Mouse (Mus musculus) heart, postnatal 36 days (tissue): Measurements from ENCODE around the gene Oxnad1. TPM values are rescaled to one million over a fixed set of nuclear protein-coding genes. Genes with fewer than 3 reads are reported as not detected.
"Not testable (repeated sequence)": the region's sequence is repeated elsewhere in the genome, so short reads cannot be mapped to it uniquely, and the experiment has no call there.

Source experiments
- DNase-seq, 2 experiments: peaks; one replicate each; pipeline ENCODE4 v3.0.0; 2021 to 2022
- intact Hi-C: fragments of 180-260 bp; cut with DNase I; formaldehyde crosslinking; loops from one replicate; pipeline ENCODE4 v1.15.1; 2025
- total RNA-seq, 2 experiments: library from RNA; stranded (reverse); gene quantifications; 2 replicates each; pipeline ENCODE4 v1.2.3; 2021

The Oxnad1 gene
- total RNA-seq, 2 experiments from 2014 or later = 46.7 to 57.4 TPM

DNA sequence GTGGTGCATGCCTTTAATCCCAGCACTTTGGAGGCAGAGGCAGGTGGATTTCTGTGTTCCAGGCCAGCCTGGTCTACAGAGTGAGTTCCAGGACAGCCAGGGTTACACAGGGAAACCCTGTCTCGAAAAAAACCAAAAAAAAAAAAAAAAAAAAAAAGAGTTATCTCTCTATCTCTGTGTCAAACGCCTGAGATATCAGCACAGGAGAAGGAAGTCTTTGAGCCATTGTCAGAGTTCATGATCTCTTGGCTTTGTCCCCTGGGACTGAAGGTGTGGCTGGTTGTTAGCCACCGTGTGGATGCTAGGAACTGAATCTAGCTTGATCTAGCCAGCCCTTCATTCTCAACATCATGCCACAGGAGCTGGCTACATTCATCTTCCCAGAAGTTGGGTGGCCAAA, 51.3 kb downstream of the Oxnad1 start:
- intact Hi-C loops = not testable (repeated sequence)

DNA sequence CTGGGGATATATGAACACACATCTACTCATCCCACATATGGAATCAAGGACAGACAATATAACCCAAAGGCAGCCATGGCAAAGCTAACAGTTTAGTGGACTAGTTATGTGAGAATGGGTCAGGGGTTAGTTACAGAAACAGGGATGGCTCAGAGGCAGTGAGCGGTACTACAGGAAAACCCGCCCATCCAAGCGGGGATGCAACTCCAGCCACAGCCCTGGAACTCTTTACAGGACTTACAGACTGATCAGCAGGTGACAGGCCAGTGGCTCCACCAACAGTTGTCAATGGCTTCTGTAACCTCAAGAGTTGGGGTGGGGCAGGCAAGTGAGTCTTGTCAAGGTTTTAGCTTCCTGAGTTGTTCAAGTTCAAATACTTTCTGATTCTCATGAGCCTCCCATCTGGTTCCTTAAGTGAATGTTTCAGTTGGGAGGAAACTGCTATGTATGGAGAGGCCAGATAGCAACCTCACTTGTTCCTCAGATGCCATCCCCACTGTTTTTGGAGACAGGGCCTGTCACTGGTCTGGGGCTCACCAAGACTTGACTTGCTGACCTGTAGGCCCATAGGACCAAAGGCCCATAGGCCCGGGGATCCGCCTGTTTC, 55.3 kb downstream of the Oxnad1 start:
- intact Hi-C loops = no loop called here
- no peak for DNase-seq

More for the DNA sequence above, 51.3 kb downstream of the Oxnad1 start:
- not testable (repeated sequence) for DNase-seq

DNA sequence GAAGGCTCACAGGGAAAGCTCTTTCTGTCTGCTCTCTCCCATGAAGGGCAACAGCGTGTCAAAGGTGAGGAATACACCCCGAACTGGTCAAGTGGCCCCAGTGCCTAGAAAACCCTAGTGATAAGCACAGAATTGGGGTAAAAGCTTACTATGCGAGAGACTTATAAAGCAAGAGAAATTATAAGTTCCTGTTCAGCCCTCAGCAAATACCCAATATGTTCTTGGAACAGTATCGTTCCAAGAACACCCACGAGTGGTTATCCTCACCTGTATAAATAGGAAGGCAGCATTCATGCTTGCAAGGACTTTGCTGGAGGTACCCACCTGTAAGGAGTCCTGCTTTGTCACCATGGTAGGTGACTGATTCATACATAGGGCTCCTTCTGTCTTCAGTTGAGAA, 56.5 kb downstream of the Oxnad1 start, which contains the start of gene Msmb:
Gene Msmb, plus strand, starts transcription at position 301 of the 400 bp plus-strand sequence.
- DNase-seq = no peak
- intact Hi-C loops = no loop called here

DNA sequence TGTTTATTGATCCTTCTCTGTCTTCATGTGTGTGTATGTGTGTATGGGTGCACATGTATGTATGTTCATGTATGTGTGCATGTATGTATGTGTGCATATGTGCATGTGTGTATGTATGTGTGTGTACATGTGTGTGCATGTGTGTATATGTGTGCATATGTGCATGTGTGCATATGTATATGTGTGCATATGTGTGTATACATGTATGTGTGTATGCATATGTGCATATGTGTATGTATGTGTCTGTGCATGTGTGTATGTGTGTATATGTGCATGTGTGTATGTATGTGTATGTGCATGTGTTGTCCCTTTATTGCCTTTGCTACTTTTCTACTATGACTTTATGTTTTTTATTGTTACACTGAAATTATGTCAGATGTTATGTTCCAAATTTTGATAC, 59.6 kb downstream of the Oxnad1 start:
- intact Hi-C loops = no loop called here
- DNase-seq = no peak

DNA sequence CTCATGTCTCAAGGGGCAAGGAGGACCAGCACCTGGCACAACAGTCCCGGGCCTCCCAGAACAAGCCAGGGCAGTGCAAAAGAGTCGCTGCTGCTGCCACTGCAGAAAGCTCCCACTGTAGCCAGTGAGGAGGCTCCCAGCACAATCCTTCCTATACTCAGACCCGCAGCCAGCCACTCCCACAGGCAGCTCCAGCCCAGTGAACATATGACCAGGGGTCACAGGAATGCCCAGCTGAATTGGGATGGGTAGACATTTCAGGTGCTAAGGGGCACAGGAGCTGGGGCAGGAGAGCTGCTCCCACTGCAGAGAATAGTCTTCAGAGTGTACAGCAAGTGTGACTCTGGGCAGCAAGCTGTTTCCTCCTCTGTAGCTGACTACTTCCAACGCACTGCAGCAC, 60.2 kb downstream of the Oxnad1 start:
- intact Hi-C loops = no loop called here

DNA sequence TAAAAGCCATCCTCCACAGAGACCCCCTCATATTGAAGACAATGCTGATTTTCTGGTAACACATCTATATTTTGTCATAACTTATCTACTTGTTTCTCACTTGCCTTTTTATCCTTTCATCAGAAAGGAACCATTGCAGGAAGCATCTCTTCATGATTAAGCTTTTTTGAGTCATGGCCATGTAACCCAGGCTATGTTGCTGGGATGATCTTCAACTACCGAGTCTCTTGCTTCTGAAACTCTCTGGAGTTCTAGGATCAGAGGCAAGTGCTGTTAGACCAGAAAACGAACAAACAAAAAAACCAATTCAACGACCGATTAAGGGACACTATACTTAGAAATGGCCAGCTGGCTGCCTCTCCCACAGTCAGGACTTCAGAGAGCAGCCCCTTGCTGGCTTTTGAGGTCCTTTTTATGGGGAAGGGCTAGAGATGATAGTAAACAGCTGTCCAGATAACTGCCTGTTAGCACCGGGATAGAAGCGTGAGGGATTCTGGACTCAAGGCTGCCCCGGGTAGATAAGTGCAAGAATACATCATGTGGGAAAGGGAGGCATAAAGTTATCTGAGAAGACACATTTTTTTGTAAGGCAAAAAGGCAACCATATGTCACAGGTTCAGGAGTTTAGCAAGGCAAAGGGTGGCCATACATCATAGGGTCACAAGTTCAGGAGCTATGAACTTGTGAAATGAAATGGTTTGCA, 60.8 kb downstream of the Oxnad1 start:
- no peak for DNase-seq
- intact Hi-C loops = no loop called here

More for the DNA sequence above, 60.2 kb downstream of the Oxnad1 start:
- DNase-seq = no peak

DNA sequence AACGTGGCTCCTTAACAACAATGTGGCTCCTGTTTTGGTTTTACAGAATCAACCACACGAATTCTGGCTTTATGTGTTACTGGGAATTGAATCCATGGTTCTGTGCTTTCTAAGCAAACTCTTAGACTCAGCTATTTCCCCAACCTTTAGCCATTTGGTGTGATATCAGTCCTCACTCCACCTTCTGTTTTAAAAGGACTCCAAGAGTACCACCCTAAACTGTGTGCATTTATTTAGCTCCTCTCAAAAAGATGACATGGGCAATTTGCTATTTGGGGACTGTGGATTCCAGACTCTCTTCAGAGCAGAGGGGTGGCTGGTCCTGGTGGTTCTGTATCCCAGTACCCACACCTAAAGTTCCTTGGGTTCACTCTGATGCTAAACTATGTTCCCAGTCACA, 61.4 kb downstream of the Oxnad1 start:
- intact Hi-C loops = no loop called here
- no peak for DNase-seq

DNA sequence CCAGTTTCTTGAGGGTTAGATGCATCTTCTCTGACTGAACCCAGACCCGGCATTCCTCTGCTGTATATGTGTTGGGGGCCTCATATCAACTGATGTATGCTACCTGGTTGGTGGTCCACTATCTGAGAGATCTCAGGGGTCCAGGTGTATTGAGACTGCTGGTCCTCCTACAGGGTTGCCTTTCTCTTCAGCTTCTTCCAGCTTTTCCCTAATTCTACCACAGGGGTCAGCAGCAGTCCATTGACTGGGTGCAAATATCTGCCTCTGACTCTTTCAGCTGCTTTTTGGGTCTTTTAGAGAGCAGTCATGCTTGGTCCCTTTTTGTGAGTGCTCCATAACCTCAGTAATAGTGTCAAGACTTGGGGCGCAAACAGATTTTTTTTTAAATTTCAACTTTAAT, 65.7 kb downstream of the Oxnad1 start:
- DNase-seq = no peak

DNA sequence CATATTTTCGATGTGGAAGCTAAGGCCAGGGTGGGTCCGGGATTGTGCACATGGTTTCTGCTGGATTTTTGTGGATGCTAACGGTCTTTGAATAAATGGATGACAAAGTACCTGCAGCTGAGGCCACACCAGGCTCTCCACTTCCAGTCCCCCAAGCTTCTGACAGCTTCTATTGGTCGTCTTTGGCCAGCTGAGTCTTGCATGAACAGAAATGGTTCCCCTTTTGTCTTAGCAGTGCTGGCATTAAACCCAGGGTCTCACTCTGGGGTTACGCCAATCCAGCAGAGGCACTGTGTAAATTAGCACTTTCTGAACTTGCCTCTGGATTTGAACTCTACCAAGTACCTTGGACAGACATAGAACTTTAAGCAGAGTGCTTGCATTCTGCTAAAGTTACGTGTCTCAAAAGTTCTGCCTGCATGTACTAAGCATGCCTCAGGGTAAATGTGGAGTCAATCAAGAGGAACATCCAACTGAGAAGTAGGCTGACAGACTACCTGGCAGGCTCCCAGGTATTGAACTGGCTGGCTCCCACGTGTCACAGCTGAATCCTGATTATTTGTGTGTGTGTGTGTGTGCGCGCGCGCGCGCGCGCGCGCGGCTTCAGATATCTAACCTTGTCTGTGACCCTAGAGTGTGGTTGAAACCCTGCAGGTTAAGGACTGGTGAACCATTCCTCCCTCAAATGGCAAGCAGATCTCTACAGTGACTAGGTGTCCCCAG, 67.2 kb downstream of the Oxnad1 start:
- intact Hi-C loops = no loop called here
- DNase-seq = no peak

More for the DNA sequence above, 65.7 kb downstream of the Oxnad1 start:
- intact Hi-C loops = no loop called here

Other genes with a start within 250 kb of the Oxnad1 start
- gene Galnt15, start 56.4 kb upstream of the Oxnad1 start, total RNA-seq = 10 to 100 TPM; 15.0 to 21.3 TPM
- gene Dph3, start 355 bp downstream of the Oxnad1 start, total RNA-seq = 10 to 100 TPM; 83.9 to 94.1 TPM
- not detected for gene Msmb, start 56.6 kb downstream of the Oxnad1 start, total RNA-seq
- gene Ncoa4, start 74.5 kb downstream of the Oxnad1 start, total RNA-seq = 100 to 1,000 TPM; 124 to 126 TPM
- 100 to 1,000 TPM; 218 to 234 TPM for gene Timm23, start 116.5 kb downstream of the Oxnad1 start, total RNA-seq
- 10 to 100 TPM; 17.4 to 19.9 TPM for gene Parg, start 116.6 kb downstream of the Oxnad1 start, total RNA-seq
- 100 to 1,000 TPM in 1 of 2 experiments, 10 to 100 TPM in 1; 75.2 to 109 TPM for gene Ogdhl, start 236.6 kb downstream of the Oxnad1 start, total RNA-seq